Mouse (Mus musculus) gastrocnemius, postnatal 10 days (tissue): ENCODE data around the gene Rac3. TPM values are rescaled to one million over a fixed set of nuclear protein-coding genes. Genes with fewer than 3 reads are reported as not detected.
"Not testable (repeated sequence)": the region's sequence is repeated elsewhere in the genome, so short reads cannot be mapped to it uniquely, and the experiment has no call there.

Experiments
- DNase-seq: peaks from one replicate; pipeline ENCODE4 v3.0.0; 2021; ENCODE audit warnings: mixed read lengths
- long read RNA-seq, 2 experiments: library from polyadenylated mRNA; stranded (forward); transcript quantifications; one replicate each; pipeline ENCODE4 v2.0.0; 2021
- total RNA-seq, 2 experiments: library from RNA; stranded (reverse); gene quantifications; 2 replicates each; pipeline ENCODE4 v1.2.3; 2021

Gene Rac3
- total RNA-seq, result 1 to 10 TPM; 1.8 to 2.7 TPM
- long read RNA-seq, experiment 1, result 0 reads
- long read RNA-seq, experiment 2, result 0 reads

GRCm38 (mm10) chr11:120721124-120722066, at the start of gene Rac3:
Rac3 (plus strand) TSS chr11:120721470.
- DNase-seq, result peak; percentile 70

GRCm38 (mm10) chr11:120672687-120673593, 48.3 kb upstream of the Rac3 start, which contains the start of gene Aspscr1:
Aspscr1 (plus strand) TSS chr11:120672973.
- DNase-seq, result peak; percentile 98

- DNase-seq, result no peak
Measured at GRCm38 (mm10) chr11:120673594-120674122, 47.6 kb upstream of the Rac3 start.

- not testable (repeated sequence) for DNase-seq
Measured at GRCm38 (mm10) chr11:120675875-120676274, 45.4 kb upstream of the Rac3 start.

GRCm38 (mm10) chr11:120676951-120677350, 44.3 kb upstream of the Rac3 start:
- no peak for DNase-seq

GRCm38 (mm10) chr11:120679909-120680308, 41.4 kb upstream of the Rac3 start:
- DNase-seq, result no peak

GRCm38 (mm10) chr11:120682683-120683082, 38.6 kb upstream of the Rac3 start:
- no peak for DNase-seq

GRCm38 (mm10) chr11:120683536-120683935, 37.7 kb upstream of the Rac3 start:
- DNase-seq, result no peak

GRCm38 (mm10) chr11:120684086-120684485, 37.2 kb upstream of the Rac3 start:
- DNase-seq, result no peak

GRCm38 (mm10) chr11:120684660-120685059, 36.6 kb upstream of the Rac3 start:
- no peak for DNase-seq

- DNase-seq, result no peak
Measured at GRCm38 (mm10) chr11:120686650-120687272, 34.5 kb upstream of the Rac3 start.

GRCm38 (mm10) chr11:120689365-120689764, 31.9 kb upstream of the Rac3 start:
- no peak for DNase-seq

- DNase-seq, result no peak
Measured at GRCm38 (mm10) chr11:120692471-120693011, 28.7 kb upstream of the Rac3 start.

GRCm38 (mm10) chr11:120693461-120693860, 27.8 kb upstream of the Rac3 start:
- no peak for DNase-seq

GRCm38 (mm10) chr11:120695184-120695583, 26.1 kb upstream of the Rac3 start:
- no peak for DNase-seq

- no peak for DNase-seq
Measured at GRCm38 (mm10) chr11:120695641-120696040, 25.6 kb upstream of the Rac3 start.

GRCm38 (mm10) chr11:120696568-120696967, 24.7 kb upstream of the Rac3 start:
- DNase-seq, result no peak

- peak; percentile 45 for DNase-seq
Measured at GRCm38 (mm10) chr11:120697741-120698140, 23.5 kb upstream of the Rac3 start.

- no peak for DNase-seq
Measured at GRCm38 (mm10) chr11:120703696-120704454, 17.4 kb upstream of the Rac3 start.

GRCm38 (mm10) chr11:120704486-120705325, 16.6 kb upstream of the Rac3 start:
- DNase-seq, result no peak
